Mouse (Mus musculus) kidney, postnatal 10 days (tissue): ENCODE data around the gene Nudt16l1.
A peak's percentile ranks its signal among the peaks of the same experiment; 100 is the strongest.

ENCODE experiments used
- DNase-seq: peaks from one replicate; pipeline ENCODE4 v3.0.0; 2021; ENCODE audit warnings: mixed read lengths

The Nudt16l1 gene

DNA sequence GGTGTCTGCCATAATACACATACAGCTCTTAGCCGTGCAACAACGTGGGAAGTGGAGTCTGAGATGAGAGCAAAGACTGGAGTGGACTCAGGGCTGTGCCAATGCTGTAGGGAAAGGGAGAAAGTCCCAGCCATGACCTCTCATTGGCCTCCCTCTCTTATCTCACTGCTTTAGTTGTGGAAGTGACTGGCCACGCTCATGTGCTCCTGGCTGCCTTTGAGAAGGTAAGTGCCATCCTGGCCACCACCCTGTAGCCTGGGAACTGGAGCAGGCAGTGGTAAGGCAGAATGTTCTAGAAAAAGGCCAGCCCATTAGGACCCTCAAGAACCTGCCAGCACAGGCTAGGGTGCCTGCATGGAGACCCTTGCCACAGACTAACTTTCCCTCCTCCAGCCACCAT lies 22.6 kb upstream of the Nudt16l1 start:
- no peak for DNase-seq

- DNase-seq = no peak
Measured at GRCm38 (mm10) chr16:4916608-4917007, 22.0 kb upstream of the Nudt16l1 start.

GRCm38 (mm10) chr16:4920556-4920955 lies 18.0 kb upstream of the Nudt16l1 start:
- DNase-seq = no peak

- no peak for DNase-seq
Measured at GRCm38 (mm10) chr16:4922481-4922880, 16.1 kb upstream of the Nudt16l1 start.

GRCm38 (mm10) chr16:4923996-4924395 lies 14.6 kb upstream of the Nudt16l1 start:
- no peak for DNase-seq

- no peak for DNase-seq
Measured at GRCm38 (mm10) chr16:4927967-4928366, 10.6 kb upstream of the Nudt16l1 start.

DNA sequence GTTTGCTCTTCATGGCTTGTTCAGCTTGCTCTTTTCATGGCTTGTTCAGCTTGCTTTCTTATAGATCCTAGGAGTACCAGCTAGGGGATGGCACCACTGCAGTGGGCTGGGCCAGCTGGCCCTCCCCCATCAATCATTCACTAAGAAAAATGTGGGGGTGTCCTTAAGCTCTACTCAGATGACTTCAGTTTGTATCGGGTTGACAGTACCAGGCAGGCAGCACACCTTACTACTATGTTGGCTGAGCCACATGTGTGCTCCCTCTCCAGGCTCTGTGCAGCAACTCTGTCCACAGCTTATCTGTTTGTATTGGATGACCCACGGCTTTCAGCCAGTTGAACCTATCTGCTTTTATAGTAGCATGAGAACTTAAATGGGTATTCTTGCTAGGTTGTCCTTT lies 10.1 kb upstream of the Nudt16l1 start:
- no peak for DNase-seq

GRCm38 (mm10) chr16:4932429-4932828 lies 6.1 kb upstream of the Nudt16l1 start:
- peak; percentile 87 for DNase-seq

DNA sequence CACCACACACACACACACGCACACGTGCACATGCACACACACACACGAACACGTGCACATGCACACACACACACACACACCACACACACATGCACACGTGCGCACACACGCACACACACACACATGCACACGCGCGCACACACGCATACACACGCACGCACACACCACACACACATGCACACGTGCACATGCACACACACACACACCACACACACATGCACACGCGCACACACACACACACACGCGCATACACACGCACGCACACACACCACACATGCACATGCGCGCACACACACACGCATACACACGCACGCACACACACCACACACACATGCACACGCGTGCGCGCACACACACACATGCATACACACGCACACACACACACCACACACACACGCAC lies 3.1 kb upstream of the Nudt16l1 start:
- no peak for DNase-seq

DNA sequence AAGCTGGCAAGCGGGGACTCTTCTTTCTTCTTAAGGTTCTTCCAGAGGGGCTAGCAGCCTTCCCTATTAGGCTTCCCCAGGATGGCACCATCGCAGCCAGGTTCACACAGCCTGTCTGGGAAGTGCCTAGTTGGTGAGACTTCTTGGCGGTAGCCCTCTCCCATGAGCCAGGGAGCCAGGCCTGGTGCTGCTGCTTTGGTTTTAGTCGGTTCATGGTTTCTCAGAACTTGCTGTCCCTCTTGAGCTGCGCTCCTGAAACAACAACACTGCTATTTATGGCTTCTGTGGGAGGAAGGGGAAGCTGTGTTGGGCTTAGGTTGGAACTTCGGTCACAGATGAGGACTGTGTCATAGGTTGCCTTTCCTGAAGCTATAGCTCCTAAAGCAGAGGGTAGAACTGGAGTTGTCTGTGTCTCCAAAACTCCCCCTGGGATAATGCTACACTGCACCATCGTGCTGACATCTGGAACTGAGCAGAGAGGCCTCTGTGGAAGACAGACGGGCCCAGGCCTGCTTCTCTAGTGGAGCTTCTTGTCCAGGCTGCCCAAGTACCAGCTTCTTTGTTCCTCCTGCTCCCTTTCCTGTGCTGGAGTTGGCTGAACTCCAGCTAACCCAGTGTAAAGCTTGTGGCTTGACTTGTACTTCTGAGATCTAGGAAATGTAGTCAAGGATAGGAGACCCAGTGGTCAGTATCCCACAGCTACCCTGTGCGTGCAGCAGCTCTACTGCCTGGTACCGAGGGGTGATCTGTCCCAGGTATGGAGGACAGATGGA lies 2.4 kb upstream of the Nudt16l1 start:
- DNase-seq = no peak

- peak; percentile 50 for DNase-seq
Measured at GRCm38 (mm10) chr16:4937351-4938190, 990 bp upstream of the Nudt16l1 start.

DNA sequence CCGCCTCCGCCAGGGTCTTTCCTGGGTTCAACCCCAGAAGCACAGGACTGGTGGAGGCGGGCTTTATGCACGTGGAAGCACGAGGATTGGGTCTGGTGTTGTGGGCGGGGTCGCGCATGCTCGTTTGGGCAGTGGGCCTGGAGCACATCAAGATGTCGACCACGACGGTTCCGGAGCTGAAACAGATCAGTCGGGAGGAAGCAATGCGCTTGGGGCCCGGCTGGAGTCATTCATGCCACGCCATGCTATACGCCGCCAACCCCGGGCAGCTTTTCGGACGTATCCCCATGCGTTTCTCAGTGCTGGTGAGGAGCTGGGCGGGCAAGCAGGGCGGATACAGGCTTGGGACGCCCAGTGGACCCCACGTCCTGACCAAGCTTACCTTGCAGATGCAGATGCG lies 428 bp downstream of the Nudt16l1 start:
- DNase-seq = peak; percentile 98

GRCm38 (mm10) chr16:4939412-4939811 lies 851 bp downstream of the Nudt16l1 start:
- DNase-seq = peak; percentile 67

DNA sequence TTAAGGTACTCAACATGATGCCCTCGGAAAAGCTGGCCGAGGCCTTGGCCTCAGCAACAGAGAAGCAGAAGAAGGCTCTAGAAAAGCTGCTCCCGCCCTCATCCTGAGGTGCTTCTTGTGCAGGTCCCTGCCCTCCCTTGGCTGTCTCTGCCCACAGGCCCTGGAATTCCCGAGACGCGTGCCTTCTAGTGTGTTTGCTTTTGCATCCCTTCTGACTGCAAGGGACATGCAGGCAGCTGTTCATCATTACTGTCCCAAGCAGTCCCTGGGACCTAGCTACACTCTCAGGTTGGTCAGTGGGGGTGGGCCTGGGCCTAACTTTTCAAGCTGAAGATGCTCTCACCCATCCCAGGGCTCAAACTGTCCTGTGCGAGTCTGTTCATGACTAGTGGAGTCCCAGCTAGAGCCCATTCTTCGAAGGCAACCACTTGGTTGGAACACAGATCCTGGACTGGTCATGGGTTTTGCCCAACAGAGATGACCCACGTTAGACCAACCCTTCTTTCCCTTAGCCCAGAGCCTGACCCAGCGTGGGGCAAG lies 1.8 kb downstream of the Nudt16l1 start:
- no peak for DNase-seq

- no peak for DNase-seq
Measured at GRCm38 (mm10) chr16:4941016-4941415, 2.5 kb downstream of the Nudt16l1 start.

GRCm38 (mm10) chr16:4942868-4943267 lies 4.3 kb downstream of the Nudt16l1 start:
- no peak for DNase-seq

DNA sequence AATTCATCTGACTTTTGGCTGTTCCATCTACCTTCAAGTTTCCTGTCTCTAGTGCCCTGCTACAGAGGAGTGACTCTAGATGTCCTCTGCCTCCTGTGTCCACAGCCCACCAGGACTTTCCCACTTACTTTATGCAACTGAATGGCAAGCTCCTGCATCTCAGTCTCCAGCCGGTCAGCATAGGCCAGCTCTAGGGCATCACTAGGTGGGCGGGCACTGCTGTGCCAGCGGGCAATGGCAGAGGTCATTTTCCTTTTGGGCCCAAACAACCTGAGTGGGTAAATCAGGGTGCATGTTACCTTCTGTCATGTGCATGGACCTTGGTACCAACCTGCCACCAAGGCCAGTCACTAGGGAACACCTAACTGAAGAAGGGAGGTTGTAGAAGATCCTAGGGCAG lies 4.9 kb downstream of the Nudt16l1 start:
- no peak for DNase-seq

DNA sequence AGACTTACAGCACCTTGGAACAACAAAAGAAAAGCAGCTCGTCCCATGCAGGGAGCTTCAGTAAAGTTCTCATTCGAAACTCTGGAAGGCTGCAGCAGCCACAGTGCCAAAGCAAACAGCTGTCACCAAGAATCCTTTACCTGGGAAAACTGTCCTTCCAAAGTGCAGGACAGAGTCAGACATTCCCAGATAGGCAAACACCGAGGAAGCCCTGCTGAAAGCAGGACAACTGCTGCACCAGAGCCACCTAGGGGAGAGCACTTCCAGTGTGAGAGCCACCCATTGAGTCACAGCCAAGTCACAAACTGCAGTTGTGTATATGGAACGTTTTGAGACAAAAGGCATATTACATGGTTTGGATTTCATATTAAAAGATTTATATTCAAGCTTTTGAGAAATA lies 6.9 kb downstream of the Nudt16l1 start:
- DNase-seq = no peak

- DNase-seq = no peak
Measured at GRCm38 (mm10) chr16:4946155-4946554, 7.6 kb downstream of the Nudt16l1 start.

- DNase-seq = no peak
Measured at GRCm38 (mm10) chr16:4947378-4947777, 8.8 kb downstream of the Nudt16l1 start.

DNA sequence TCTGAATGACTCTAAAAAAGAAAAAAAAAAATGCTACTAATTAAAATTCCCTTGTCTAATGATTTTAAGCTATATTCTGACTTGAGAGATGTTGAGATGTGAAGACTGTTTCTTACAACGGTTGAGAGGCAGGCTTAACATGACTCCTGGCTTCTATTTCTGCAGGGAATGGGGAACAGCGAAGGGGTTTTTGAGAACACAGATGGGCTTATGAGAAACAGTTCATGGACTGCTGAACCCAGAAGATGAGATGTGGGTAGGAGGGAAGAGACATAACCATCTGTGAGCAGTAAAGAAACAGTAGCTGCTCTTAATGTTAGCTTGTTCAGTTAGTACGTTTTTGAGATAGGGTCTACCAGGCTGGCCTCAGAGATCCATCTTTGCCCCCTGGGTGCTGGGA lies 18.0 kb downstream of the Nudt16l1 start:
- no peak for DNase-seq

GRCm38 (mm10) chr16:4957446-4957845 lies 18.9 kb downstream of the Nudt16l1 start:
- DNase-seq = no peak

GRCm38 (mm10) chr16:4960260-4960659 lies 21.7 kb downstream of the Nudt16l1 start:
- no peak for DNase-seq

- DNase-seq = no peak
Measured at GRCm38 (mm10) chr16:4963346-4963745, 24.8 kb downstream of the Nudt16l1 start.
